ENCODE assay signal across 8 mouse cellular contexts in the genomic region with DNA sequence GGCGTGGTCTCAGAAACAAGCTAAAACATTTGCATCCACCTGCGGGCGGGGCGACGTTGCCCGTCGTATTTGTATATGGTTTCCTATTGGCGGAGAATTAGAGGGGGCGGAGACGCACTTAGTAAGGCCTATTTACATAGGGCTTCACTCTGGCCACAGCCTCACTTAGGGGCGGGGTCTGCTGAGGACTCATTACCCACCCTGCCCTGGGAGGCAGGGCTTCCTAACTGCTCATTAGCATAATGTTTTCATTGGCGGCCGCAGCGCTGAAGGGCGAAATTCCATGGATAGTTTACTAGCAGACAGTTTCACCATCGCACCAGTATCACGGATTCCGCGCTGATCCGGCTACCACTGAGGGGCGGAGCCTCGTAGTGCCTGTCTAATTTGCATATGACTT. TPM values are rescaled to one million over a fixed set of nuclear protein-coding genes. Genes with fewer than 3 reads are reported as not detected.
DNase-seq lines count a peak whose midpoint lies in the region; ATAC-seq lines count a peak whose summit lies in the region.

No protein-coding gene starts in this region.

- peak overlapping the region; percentile 70 for H3K4me3 ChIP-seq in brown adipose tissue, adult 24 weeks (ENCODE audit: insufficient read depth, low read depth, low read length)
- peak overlapping the region; percentile 84 for H3K4me3 ChIP-seq in heart, embryonic 13.5 days
- peak overlapping the region; percentile 78 for H3K4me3 ChIP-seq in liver, embryonic 12.5 days
- H3K4me3 ChIP-seq in stomach, embryonic 15.5 days (replicated peaks) = peak overlapping the region; percentile 73

- H3K4me2 ChIP-seq in heart, embryonic 13.5 days = peak overlapping the region; percentile 96
- H3K4me2 ChIP-seq in liver, embryonic 12.5 days = peak overlapping the region; percentile 87
- H3K4me2 ChIP-seq in stomach, embryonic 15.5 days = peak overlapping the region; percentile 85

- peak overlapping the region; percentile 96 for H3K9ac ChIP-seq in heart, embryonic 13.5 days
- H3K9ac ChIP-seq in liver, embryonic 12.5 days = peak overlapping the region; percentile 83
- H3K9ac ChIP-seq in stomach, embryonic 15.5 days = peak overlapping the region; percentile 55

- ATAC-seq in heart, embryonic 13.5 days (ENCODE audit: extremely low read depth, insufficient number of reproducible peaks, low FRiP score, low TSS enrichment) = peak; percentile 90
- ATAC-seq in liver, embryonic 12.5 days = peak; percentile 85
- peak; percentile 91 for ATAC-seq in stomach, embryonic 15.5 days (ENCODE audit: insufficient read depth, low FRiP score, low read depth)

- no peaks in the 10 kb centered on the region for H3K27me3 ChIP-seq in heart, embryonic 13.5 days (replicated peaks)
- peaks cover 24% of the 10 kb centered on the region for H3K27me3 ChIP-seq in liver, embryonic 12.5 days (replicated peaks)
- H3K27me3 ChIP-seq in stomach, embryonic 15.5 days (replicated peaks) = no peaks in the 10 kb centered on the region

- peaks cover 5% of the 10 kb centered on the region; the same call in 1 of the 2 replicates for H3K36me3 ChIP-seq in heart, embryonic 13.5 days
- peaks cover 26% of the 10 kb centered on the region for H3K36me3 ChIP-seq in liver, embryonic 12.5 days
- H3K36me3 ChIP-seq in stomach, embryonic 15.5 days = peaks cover 4% of the 10 kb centered on the region; the same call in 1 of the 2 replicates

- no peaks in the 10 kb centered on the region for H3K9me3 ChIP-seq in heart, embryonic 13.5 days
- no peaks in the 10 kb centered on the region for H3K9me3 ChIP-seq in liver, embryonic 12.5 days (replicated peaks)
- H3K9me3 ChIP-seq in stomach, embryonic 15.5 days = no peaks in the 10 kb centered on the region

- peaks cover 30% of the 10 kb centered on the region for H3K4me1 ChIP-seq in brown adipose tissue, adult 24 weeks (ENCODE audit: control insufficient read depth, insufficient read depth, insufficient read length, low read length)
- H3K4me1 ChIP-seq in heart, embryonic 13.5 days = peaks cover 68% of the 10 kb centered on the region
- H3K4me1 ChIP-seq in liver, embryonic 12.5 days = peaks cover 74% of the 10 kb centered on the region
- peaks cover 46% of the 10 kb centered on the region for H3K4me1 ChIP-seq in stomach, embryonic 15.5 days

- DNase-seq in CD4-positive, CD25-positive, alpha-beta regulatory T cell, adult 2 months (ENCODE audit: low read depth, low spot score) = peak; percentile 98
- peak; percentile 99 for DNase-seq in fat pad, adult 2 months (ENCODE audit: extremely low read depth, low read depth, low spot score)
- DNase-seq in kidney, postnatal 10 days = peak; percentile 98
- peak; percentile 97 for DNase-seq in natural killer cell, adult 2 months (ENCODE audit: low spot score in 2 of 2)

- peak overlapping the region; percentile 63 for H3K27ac ChIP-seq in brown adipose tissue, adult 24 weeks (replicated peaks; ENCODE audit: low read depth, low read length)
- peak overlapping the region; percentile 95 for H3K27ac ChIP-seq in heart, embryonic 13.5 days (replicated peaks)
- peak overlapping the region; percentile 99 for H3K27ac ChIP-seq in liver, embryonic 12.5 days
- peak overlapping the region; percentile 99 for H3K27ac ChIP-seq in stomach, embryonic 15.5 days

- WGBS in heart, embryonic 13.5 days = under 1% methylated on average over 22 of the region's 22 CpGs
- WGBS in liver, embryonic 12.5 days (ENCODE audit: insufficient replicate concordance) = 2% methylated on average over 22 of the region's 22 CpGs
- WGBS in stomach, embryonic 15.5 days = under 1% methylated on average over 22 of the region's 22 CpGs

RNA-seq across cellular contexts. Expression of gene Tmem259, which starts 0.7 kb away (rescaled TPM):
- polyA plus RNA-seq in brown adipose tissue, adult 24 weeks (2012; ENCODE audit: insufficient read depth, insufficient read length, missing spikeins) = 69.8 and 75.4 TPM in 2 replicates
- polyA plus RNA-seq in heart, embryonic 13.5 days (2015; fragmentation: Nextera tagmentation; extraction: Ambion mirVana) = 10.6 and 12.8 TPM in 2 replicates
- polyA plus RNA-seq in liver, embryonic 12.5 days (2016; fragmentation: Nextera tagmentation; extraction: Ambion mirVana) = 17.2 and 17.5 TPM in 2 replicates
- polyA plus RNA-seq in stomach, embryonic 15.5 days (2015; fragmentation: Nextera tagmentation; extraction: Ambion mirVana) = 20.6 and 21.3 TPM in 2 replicates

RNA-seq across cellular contexts. Expression of gene Cnn2, which starts 3.5 kb away (rescaled TPM):
- polyA plus RNA-seq in brown adipose tissue, adult 24 weeks (2012; ENCODE audit: insufficient read depth, insufficient read length, missing spikeins) = 6.4 and 10.3 TPM in 2 replicates
- polyA plus RNA-seq in heart, embryonic 13.5 days (2015; fragmentation: Nextera tagmentation; extraction: Ambion mirVana) = 264 and 271 TPM in 2 replicates
- polyA plus RNA-seq in liver, embryonic 12.5 days (2016; fragmentation: Nextera tagmentation; extraction: Ambion mirVana) = 68.2 and 75.4 TPM in 2 replicates
- polyA plus RNA-seq in stomach, embryonic 15.5 days (2015; fragmentation: Nextera tagmentation; extraction: Ambion mirVana) = 274 and 279 TPM in 2 replicates

RNA-seq across cellular contexts. Expression of gene Abca7, which starts 11.4 kb away (rescaled TPM):
- 5.1 and 5.4 TPM in 2 replicates for polyA plus RNA-seq in brown adipose tissue, adult 24 weeks (2012; ENCODE audit: insufficient read depth, insufficient read length, missing spikeins)
- polyA plus RNA-seq in heart, embryonic 13.5 days (2015; fragmentation: Nextera tagmentation; extraction: Ambion mirVana) = 2.2 and 2.6 TPM in 2 replicates
- 10.5 and 12.1 TPM in 2 replicates for polyA plus RNA-seq in liver, embryonic 12.5 days (2016; fragmentation: Nextera tagmentation; extraction: Ambion mirVana)
- 4.2 and 4.8 TPM in 2 replicates for polyA plus RNA-seq in stomach, embryonic 15.5 days (2015; fragmentation: Nextera tagmentation; extraction: Ambion mirVana)

RNA-seq across cellular contexts. Expression of gene Grin3b, which starts 14.4 kb away (rescaled TPM):
- polyA plus RNA-seq in brown adipose tissue, adult 24 weeks (2012; ENCODE audit: insufficient read depth, insufficient read length, missing spikeins) = not detected in 2 replicates
- polyA plus RNA-seq in heart, embryonic 13.5 days (2015; fragmentation: Nextera tagmentation; extraction: Ambion mirVana) = 0.09 and 0.11 TPM in 2 replicates
- 0.14 TPM in 2 replicates for polyA plus RNA-seq in liver, embryonic 12.5 days (2016; fragmentation: Nextera tagmentation; extraction: Ambion mirVana)
- 0.27 and 0.34 TPM in 2 replicates for polyA plus RNA-seq in stomach, embryonic 15.5 days (2015; fragmentation: Nextera tagmentation; extraction: Ambion mirVana)

RNA-seq across cellular contexts. Expression of gene Wdr18, which starts 24.9 kb away (rescaled TPM):
- 25.6 and 44.7 TPM in 2 replicates for polyA plus RNA-seq in brown adipose tissue, adult 24 weeks (2012; ENCODE audit: insufficient read depth, insufficient read length, missing spikeins)
- polyA plus RNA-seq in heart, embryonic 13.5 days (2015; fragmentation: Nextera tagmentation; extraction: Ambion mirVana) = 72.4 and 80.9 TPM in 2 replicates
- 99.9 and 114 TPM in 2 replicates for polyA plus RNA-seq in liver, embryonic 12.5 days (2016; fragmentation: Nextera tagmentation; extraction: Ambion mirVana)
- polyA plus RNA-seq in stomach, embryonic 15.5 days (2015; fragmentation: Nextera tagmentation; extraction: Ambion mirVana) = 86.0 and 86.2 TPM in 2 replicates

Comparison
In these comparisons a context has a peak if more than half of its experiments do, and no peak if none do; other contexts are left out.
1. Peak in every context shown above with its lines: DNase-seq, ATAC-seq, H3K4me3 ChIP-seq and H3K27ac ChIP-seq.